ENCODE assay signal across 8 mouse cellular contexts in genomic region chr6:82774321-82774764, GRCm38 (mm10). TPM values are rescaled to one million over a fixed set of nuclear protein-coding genes. Genes with fewer than 3 reads are reported as not detected.
DNase-seq lines count a peak whose midpoint lies in the region; ATAC-seq and TF ChIP-seq lines count a peak whose summit lies in the region.

Gene Hk2, minus strand, starts transcription at chr6:82774454.

- no peaks in the 10 kb centered on the region for H3K9me3 ChIP-seq in hindbrain, embryonic 16.5 days (ENCODE audit: control insufficient read depth, low read length)

- DNase-seq in ZHBTc4 (ENCODE audit: low read depth, low spot score) = peak; percentile 99
- DNase-seq in gastrocnemius, adult 2 months = peak; percentile 97
- DNase-seq in left cerebral cortex, adult 18-20 months (ENCODE audit: low spot score in 2 of 2) = peak; percentile 65 to 80
- DNase-seq in lung, postnatal 4 days = peak; percentile 90 to 96
- peak; percentile 96 for DNase-seq in retina, postnatal 1 day
- peak; percentile 81 for DNase-seq in thymus, postnatal 4 days

- H3K9ac ChIP-seq in hindbrain, embryonic 16.5 days (ENCODE audit: low read depth, low read length) = peak within 1 kb of the TSS; percentile 63

- H3K27ac ChIP-seq in gastrocnemius, adult 2 months = peak within 1 kb of the TSS; percentile 97
- H3K27ac ChIP-seq in hindbrain, embryonic 16.5 days (ENCODE audit: low read depth, low read length) = no peak within 1 kb of the TSS

- under 1% methylated on average over 39 of the region's 39 CpGs for WGBS in hindbrain, embryonic 16.5 days

- TF ChIP-seq CTCF in gastrocnemius, adult 2 months (IDR thresholded peaks at IDR 0.05) = no peak

- H3K36me3 ChIP-seq in hindbrain, embryonic 16.5 days (ENCODE audit: control insufficient read depth, insufficient read depth, low read length) = no peaks in the 10 kb centered on the region

- intact Hi-C loops in gastrocnemius, adult 2 months (cut with DNase I) = loop anchor here (2.0 kb wide), 1 partner anchor 30 kb away; no protein-coding TSS in a partner anchor

- H3K4me2 ChIP-seq in hindbrain, embryonic 16.5 days (ENCODE audit: low read length) = peak within 1 kb of the TSS; percentile 100

- peaks cover 18% of the 10 kb centered on the region for H3K4me1 ChIP-seq in hindbrain, embryonic 16.5 days (ENCODE audit: control insufficient read depth, insufficient read depth, low read depth, low read length)

- peak within 1 kb of the TSS; percentile 90 for H3K4me3 ChIP-seq in gastrocnemius, adult 2 months
- H3K4me3 ChIP-seq in hindbrain, embryonic 16.5 days (ENCODE audit: low read length) = peak within 1 kb of the TSS; percentile 59

- peaks cover 12% of the 10 kb centered on the region for H3K27me3 ChIP-seq in hindbrain, embryonic 16.5 days (replicated peaks; ENCODE audit: control insufficient read depth, insufficient read depth, low read length)

- peak; percentile 83 for ATAC-seq in common myeloid progenitor, adult 5-6 weeks (replicated peaks; ENCODE audit: low read depth, poor library complexity, severe bottlenecking)
- peak; percentile 98 for ATAC-seq in hindbrain, embryonic 16.5 days

RNA-seq across cellular contexts. Expression of gene Hk2, which starts in this region (rescaled TPM):
- total RNA-seq in common myeloid progenitor, adult 5-6 weeks (2017) = 21.2 and 29.0 TPM in 2 replicates
- 100 to 1,000 TPM; 243 to 313 TPM for total RNA-seq in gastrocnemius, adult 2 months (2021)
- 3.4 and 4.4 TPM in 2 replicates for polyA plus RNA-seq in hindbrain, embryonic 16.5 days (2015; fragmentation: Nextera tagmentation; extraction: Ambion mirVana)
- 1 to 10 TPM; 2.5 to 4.4 TPM for total RNA-seq in left cerebral cortex, adult 18-20 months (2021)
